Mouse (Mus musculus): Measurements from ENCODE around the gene Ccser1.

DNA sequence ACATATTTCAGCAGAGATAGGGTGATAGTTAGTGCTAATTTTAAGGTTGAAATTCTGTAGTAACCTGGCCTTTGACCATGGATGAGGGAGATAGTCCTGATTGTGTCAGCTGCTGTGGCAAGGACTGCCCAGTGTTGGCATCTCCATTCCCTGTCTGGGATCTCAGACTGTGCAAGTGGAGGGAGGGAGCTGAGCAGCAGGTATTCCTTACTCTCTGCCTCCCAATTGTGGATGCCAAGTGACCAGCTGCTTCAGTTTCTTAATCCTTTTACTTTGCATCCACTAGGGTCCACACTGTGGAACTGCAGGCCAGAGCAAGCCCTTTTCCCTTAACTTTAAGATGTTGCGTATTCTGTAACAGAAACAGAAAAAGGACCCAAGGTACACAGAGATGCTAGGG lies 154.3 kb downstream of the Ccser1 start:
- no peak for TF ChIP-seq GATA1 (IDR thresholded peaks at IDR 0.05; ENCODE audit: low read length)
- TF ChIP-seq TAL1 (IDR thresholded peaks at IDR 0.05; ENCODE audit: low read length): no peak
